Mouse (Mus musculus) neural tube, embryonic 13.5 days (tissue): ENCODE measurements at regions not wholly inside any gene's neighbourhood (a gene's known extent, or its start where the extent isn't known, plus 50 kb on each side); places are given as distances from the start of the nearest gene placed in this dataset.
A peak's percentile ranks its signal among the peaks of the same experiment; 100 is the strongest.

ENCODE experiments used
- ATAC-seq: fragments of 200-750 bp; cut with Nextera tagmentation; 2 replicates; pipeline ENCODE4 v1.8.0; 2017; ENCODE audit warnings: low read depth, mild to moderate bottlenecking, moderate TSS enrichment, moderate library complexity
- H3K27ac ChIP-seq: fragments of 300-500 bp; sonication (generic); replicated peaks from 2 replicates; pipeline ENCODE4 v1.5.1; 2015; ENCODE audit warnings: moderate library complexity, mild to moderate bottlenecking, inconsistent platforms
- H3K27me3 ChIP-seq: fragments of 300-500 bp; sonication (generic); 2 replicates; pipeline ENCODE4 v1.6.1; 2015; ENCODE audit warnings: mild to moderate bottlenecking, inconsistent platforms
- H3K36me3 ChIP-seq: fragments of 300-500 bp; sonication (generic); 2 replicates; pipeline ENCODE4 v1.6.1; 2015; ENCODE audit warnings: mild to moderate bottlenecking, inconsistent platforms
- H3K4me1 ChIP-seq: fragments of 300-500 bp; sonication (generic); replicated peaks from 2 replicates; pipeline ENCODE4 v1.6.1; 2015; ENCODE audit warnings: inconsistent platforms
- H3K4me2 ChIP-seq: fragments of 300-500 bp; sonication (generic); 2 replicates; pipeline ENCODE4 v1.6.1; 2015; ENCODE audit warnings: inconsistent platforms, mild to moderate bottlenecking, moderate library complexity
- H3K4me3 ChIP-seq: fragments of 300-500 bp; sonication (generic); 2 replicates; pipeline ENCODE4 v1.5.1; 2015; ENCODE audit warnings: mild to moderate bottlenecking, inconsistent platforms
- H3K9ac ChIP-seq: fragments of 300-500 bp; sonication (generic); 2 replicates; pipeline ENCODE4 v1.6.1; 2015; ENCODE audit warnings: moderate library complexity, mild to moderate bottlenecking, inconsistent platforms
- H3K9me3 ChIP-seq: fragments of 300-500 bp; sonication (generic); 2 replicates; pipeline ENCODE4 v1.6.1; 2016; ENCODE audit warnings: inconsistent platforms
- WGBS: fragments of 180-500 bp; shearing (Covaris S2); methylation state at CpG from one replicate; pipeline ENCODE4 v1.1.7; 2015; 5-methylcytosine and 5-hydroxymethylcytosine counted together

GRCm38 (mm10) chr12:107831400-107832128 lies 171.8 kb downstream of the Bcl11b start:
- H3K27me3 ChIP-seq = no peaks in the 10 kb centered on the region
- no peaks in the 10 kb centered on the region for H3K36me3 ChIP-seq
- no peaks in the 10 kb centered on the region for H3K9me3 ChIP-seq
- H3K4me2 ChIP-seq = no peak overlapping the region
- peak overlapping the region; percentile 17; the same call in 1 of the 2 replicates for H3K9ac ChIP-seq
- peaks cover 7% of the 10 kb centered on the region for H3K4me1 ChIP-seq
- ATAC-seq = no peak
- H3K4me3 ChIP-seq = no peak overlapping the region
- WGBS = 34% methylated on average over 13 of the region's 13 CpGs
- H3K27ac ChIP-seq = no peak overlapping the region

- H3K4me3 ChIP-seq = no peak overlapping the region
- H3K9me3 ChIP-seq = no peaks in the 10 kb centered on the region
- no peaks in the 10 kb centered on the region for H3K27me3 ChIP-seq
- H3K36me3 ChIP-seq = no peaks in the 10 kb centered on the region
- no peak for ATAC-seq
- no peak overlapping the region for H3K4me2 ChIP-seq
- 94% methylated on average over 8 of the region's 8 CpGs for WGBS
- H3K4me1 ChIP-seq = peaks cover 7% of the 10 kb centered on the region
- H3K9ac ChIP-seq = no peak overlapping the region
- no peak overlapping the region for H3K27ac ChIP-seq
These were observed 170.4 kb downstream of the Bcl11b start for GRCm38 (mm10) chr12:107833001-107833400.

GRCm38 (mm10) chr12:107834512-107834911 lies 168.9 kb downstream of the Bcl11b start:
- Histone ChIP-seq H3K4me2 (no peak overlapping the region), H3K4me3 (no peak overlapping the region), H3K9ac (no peak overlapping the region), H3K9me3 (no peaks in the 10 kb centered on the region), H3K27me3 (no peaks in the 10 kb centered on the region), H3K27ac (no peak overlapping the region), H3K36me3 (no peaks in the 10 kb centered on the region), H3K4me1 (peaks cover 7% of the 10 kb centered on the region)
- no peak for ATAC-seq
- WGBS = 85% methylated on average over 5 of the region's 5 CpGs

- Histone ChIP-seq H3K27me3 (no peaks in the 10 kb centered on the region), H3K9ac (no peak overlapping the region), H3K4me2 (no peak overlapping the region), H3K36me3 (no peaks in the 10 kb centered on the region), H3K27ac (no peak overlapping the region), H3K4me3 (no peak overlapping the region), H3K4me1 (no peaks in the 10 kb centered on the region), H3K9me3 (no peaks in the 10 kb centered on the region)
- 90% methylated on average over 12 of the region's 12 CpGs for WGBS
- ATAC-seq = no peak
These were observed 165.7 kb downstream of the Bcl11b start for GRCm38 (mm10) chr12:107837741-107838140.

- no peaks in the 10 kb centered on the region for H3K36me3 ChIP-seq
- no peak for ATAC-seq
- no peak overlapping the region for H3K4me2 ChIP-seq
- H3K9ac ChIP-seq = no peak overlapping the region
- WGBS = 92% methylated on average over 5 of the region's 5 CpGs
- H3K4me1 ChIP-seq = no peaks in the 10 kb centered on the region
- no peak overlapping the region for H3K4me3 ChIP-seq
- no peaks in the 10 kb centered on the region for H3K27me3 ChIP-seq
- no peak overlapping the region for H3K27ac ChIP-seq
- H3K9me3 ChIP-seq = no peaks in the 10 kb centered on the region
These were observed 158.8 kb downstream of the Bcl11b start for GRCm38 (mm10) chr12:107844631-107845030.

DNA sequence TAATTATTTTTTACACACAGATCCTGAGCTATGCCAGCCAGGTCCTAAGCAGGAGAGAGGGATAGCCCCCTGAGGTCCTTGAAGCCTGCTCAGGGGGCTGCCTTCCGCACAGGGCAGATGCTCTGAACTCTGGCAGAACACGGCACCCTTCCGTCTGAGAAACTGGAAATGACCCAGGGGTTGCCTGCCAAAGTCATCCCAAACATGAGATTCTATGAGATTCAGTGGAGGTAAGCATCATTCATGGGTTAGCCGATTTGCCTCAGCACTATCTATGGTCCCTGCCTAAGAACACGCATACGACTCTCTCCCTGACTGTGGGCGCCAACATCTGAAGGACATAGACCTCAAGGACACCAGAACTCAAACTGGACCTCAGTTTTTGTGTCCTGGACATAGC lies 152.8 kb downstream of the Bcl11b start:
- no peak overlapping the region for H3K9ac ChIP-seq
- no peak overlapping the region for H3K4me2 ChIP-seq
- no peak for ATAC-seq
- no peaks in the 10 kb centered on the region for H3K27me3 ChIP-seq
- H3K27ac ChIP-seq = no peak overlapping the region
- H3K9me3 ChIP-seq = no peaks in the 10 kb centered on the region
- no peaks in the 10 kb centered on the region for H3K4me1 ChIP-seq
- H3K4me3 ChIP-seq = no peak overlapping the region
- no peaks in the 10 kb centered on the region for H3K36me3 ChIP-seq
- WGBS = 95% methylated on average over 7 of the region's 7 CpGs

DNA sequence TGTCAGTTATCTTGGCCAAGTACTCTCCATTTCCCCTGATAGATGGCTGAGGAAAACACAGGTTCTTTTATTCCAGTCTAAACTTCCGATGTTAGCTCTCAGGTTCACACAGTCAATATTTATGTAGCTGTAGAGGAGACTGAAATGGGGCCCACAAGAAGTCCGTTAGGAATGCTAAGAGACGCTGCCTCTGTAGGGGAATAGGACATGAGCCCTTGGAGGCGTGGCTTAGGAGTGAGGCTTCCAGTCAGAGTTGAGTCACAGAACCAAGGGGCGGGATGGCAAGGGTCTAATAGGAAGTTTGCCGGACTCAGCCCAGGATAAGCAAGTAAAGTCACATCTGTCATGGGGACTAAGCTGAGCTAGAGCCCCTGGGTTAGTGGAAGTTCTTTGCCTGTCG lies 150.5 kb downstream of the Bcl11b start:
- H3K4me2 ChIP-seq = no peak overlapping the region
- H3K9ac ChIP-seq = no peak overlapping the region
- WGBS = 66% methylated on average over 7 of the region's 7 CpGs
- H3K27me3 ChIP-seq = no peaks in the 10 kb centered on the region
- no peaks in the 10 kb centered on the region for H3K36me3 ChIP-seq
- H3K9me3 ChIP-seq = no peaks in the 10 kb centered on the region
- H3K4me3 ChIP-seq = no peak overlapping the region
- no peak for ATAC-seq
- H3K27ac ChIP-seq = no peak overlapping the region
- H3K4me1 ChIP-seq = no peaks in the 10 kb centered on the region

DNA sequence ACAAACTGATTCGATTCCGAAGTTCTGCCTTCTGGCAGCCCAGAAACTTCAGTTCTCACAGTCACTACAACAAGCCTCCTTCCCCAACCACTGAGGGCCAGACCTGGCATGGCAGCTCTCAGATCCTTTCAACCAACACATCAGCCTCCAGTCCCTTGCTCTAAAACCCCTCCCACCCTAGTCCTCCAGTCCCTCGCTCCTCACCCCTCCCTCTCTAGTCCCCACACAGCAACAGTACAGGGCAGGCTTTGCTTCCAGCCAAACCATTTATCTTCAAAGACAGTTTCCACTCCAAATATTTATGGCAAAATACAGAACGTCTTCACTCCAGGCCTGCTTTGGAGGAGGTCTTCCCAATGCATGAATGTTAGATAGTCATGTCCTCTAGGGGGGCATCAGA lies 147.9 kb downstream of the Bcl11b start:
- Histone ChIP-seq H3K36me3 (no peaks in the 10 kb centered on the region), H3K4me1 (peaks cover 12% of the 10 kb centered on the region; the same call in 1 of the 2 replicates), H3K9ac (no peak overlapping the region), H3K9me3 (no peaks in the 10 kb centered on the region), H3K4me3 (no peak overlapping the region), H3K4me2 (no peak overlapping the region), H3K27ac (no peak overlapping the region), H3K27me3 (no peaks in the 10 kb centered on the region)
- WGBS = 78% methylated on average over 4 of the region's 4 CpGs
- no peak for ATAC-seq

DNA sequence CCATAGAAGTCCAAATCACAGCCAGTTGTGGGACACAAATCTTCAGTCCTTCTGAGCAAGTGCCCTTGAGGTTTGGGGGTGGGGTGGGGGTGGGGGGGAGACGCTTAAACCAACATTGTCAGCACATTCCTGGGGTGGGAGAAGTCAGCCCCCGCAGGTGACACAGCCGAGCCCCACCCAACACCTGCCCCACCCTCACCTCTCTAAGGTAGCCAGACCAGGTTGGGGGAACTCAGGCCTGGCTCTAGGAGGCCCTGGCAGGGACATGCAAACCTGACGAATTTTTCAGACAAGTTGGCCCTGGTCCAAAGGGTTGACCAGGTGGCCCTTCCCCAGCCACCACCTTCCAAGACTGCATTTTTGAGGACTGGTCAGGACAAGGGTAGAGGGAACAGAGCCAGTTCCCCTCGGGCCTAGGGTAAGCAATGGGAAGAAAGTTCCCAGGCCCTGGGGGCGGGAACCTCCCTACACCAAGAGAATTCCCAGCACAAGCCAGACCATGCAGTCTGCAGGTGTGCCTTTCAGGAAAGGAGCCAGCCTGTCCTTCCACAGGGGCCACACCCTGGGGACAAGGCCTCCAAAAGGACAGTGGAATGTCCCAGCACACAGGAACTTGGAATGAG lies 146.9 kb downstream of the Bcl11b start:
- Histone ChIP-seq H3K27me3 (no peaks in the 10 kb centered on the region), H3K9ac (no peak overlapping the region), H3K4me1 (peaks cover 12% of the 10 kb centered on the region; the same call in 1 of the 2 replicates), H3K4me2 (no peak overlapping the region), H3K4me3 (no peak overlapping the region), H3K36me3 (no peaks in the 10 kb centered on the region), H3K9me3 (no peaks in the 10 kb centered on the region), H3K27ac (no peak overlapping the region)
- ATAC-seq = no peak
- 78% methylated on average over 6 of the region's 6 CpGs for WGBS

DNA sequence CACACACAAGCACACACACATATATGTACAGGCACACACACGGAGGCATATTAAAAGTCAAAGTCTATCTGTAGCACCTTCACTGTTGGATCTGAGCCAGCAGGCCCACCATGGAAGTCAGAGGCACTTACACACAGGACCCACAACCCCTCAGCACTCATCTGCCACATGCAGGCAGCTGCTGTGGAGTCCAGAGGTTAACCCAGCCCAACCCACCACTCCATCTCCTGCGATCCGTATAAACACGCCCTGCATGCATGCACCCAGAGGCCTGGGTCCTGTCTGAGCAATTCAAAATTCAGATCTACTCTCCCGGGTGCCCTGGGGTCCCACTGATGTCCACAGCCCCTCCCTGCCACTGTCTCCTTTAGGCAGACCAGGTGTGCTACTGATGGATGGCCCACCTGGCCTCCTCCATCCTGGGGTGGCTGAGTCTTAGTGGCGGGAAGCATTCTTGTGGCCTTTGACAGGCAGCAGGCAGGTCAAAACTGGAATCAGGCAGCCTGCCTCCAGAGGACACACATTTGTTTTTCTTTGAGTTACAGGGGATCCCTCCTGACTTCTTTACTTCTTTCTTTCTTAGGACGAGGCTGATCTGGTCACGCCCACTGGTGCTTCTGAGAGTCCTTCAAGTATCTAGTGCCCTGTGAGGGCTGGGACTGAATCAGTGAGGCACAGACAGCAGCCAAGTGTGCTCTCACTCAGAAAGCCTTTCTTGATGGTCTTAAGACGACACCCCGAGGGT lies 144.7 kb downstream of the Bcl11b start:
- H3K27me3 ChIP-seq = no peaks in the 10 kb centered on the region
- H3K9ac ChIP-seq = no peak overlapping the region
- ATAC-seq = no peak
- 0 out of 2 replicates have a peak, but pooled peaks cover 3% of the 10 kb centered on the region for H3K36me3 ChIP-seq
- peaks cover 12% of the 10 kb centered on the region; the same call in 1 of the 2 replicates for H3K4me1 ChIP-seq
- WGBS = 57% methylated on average over 10 of the region's 10 CpGs
- H3K4me2 ChIP-seq = no peak overlapping the region
- no peak overlapping the region for H3K27ac ChIP-seq
- 0 out of 2 replicates have a peak, but pooled peaks cover 4% of the 10 kb centered on the region for H3K9me3 ChIP-seq
- no peak overlapping the region for H3K4me3 ChIP-seq

GRCm38 (mm10) chr12:107859750-107860149 lies 143.7 kb downstream of the Bcl11b start:
- 0 out of 2 replicates have a peak, but pooled peaks cover 3% of the 10 kb centered on the region for H3K36me3 ChIP-seq
- H3K27ac ChIP-seq = no peak overlapping the region
- no peaks in the 10 kb centered on the region for H3K27me3 ChIP-seq
- H3K9me3 ChIP-seq = 0 out of 2 replicates have a peak, but pooled peaks cover 4% of the 10 kb centered on the region
- H3K4me2 ChIP-seq = no peak overlapping the region
- no peak overlapping the region for H3K9ac ChIP-seq
- WGBS = 15% methylated on average over 8 of the region's 8 CpGs
- H3K4me3 ChIP-seq = no peak overlapping the region
- H3K4me1 ChIP-seq = peaks cover 12% of the 10 kb centered on the region; the same call in 1 of the 2 replicates
- ATAC-seq = no peak

DNA sequence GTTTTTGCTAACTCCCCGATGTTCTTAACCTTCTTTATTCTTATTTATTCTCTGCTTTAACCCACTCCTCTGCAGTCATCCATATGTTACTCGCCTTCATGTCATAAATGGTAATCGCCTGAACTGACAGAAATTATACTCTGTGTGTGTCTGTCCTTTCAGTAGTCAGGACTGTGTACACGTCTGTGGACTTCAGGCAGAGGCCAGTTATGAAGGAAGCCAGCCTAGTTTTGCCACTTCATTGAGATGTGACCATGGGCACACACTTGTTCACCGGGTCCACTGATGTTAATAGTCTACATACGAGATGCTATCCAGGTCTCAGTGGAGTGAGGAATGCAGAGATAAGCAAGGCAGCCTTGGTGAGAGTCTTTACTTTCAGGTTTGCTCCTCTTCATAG lies 143.0 kb downstream of the Bcl11b start:
- Histone ChIP-seq H3K4me3 (no peak overlapping the region), H3K27me3 (no peaks in the 10 kb centered on the region), H3K4me2 (no peak overlapping the region), H3K9ac (no peak overlapping the region), H3K9me3 (0 out of 2 replicates have a peak, but pooled peaks cover 4% of the 10 kb centered on the region), H3K27ac (no peak overlapping the region), H3K4me1 (peaks cover 12% of the 10 kb centered on the region; the same call in 1 of the 2 replicates), H3K36me3 (0 out of 2 replicates have a peak, but pooled peaks cover 3% of the 10 kb centered on the region)
- ATAC-seq = no peak
- WGBS = 85% methylated on average over 6 of the region's 6 CpGs
